Mouse (Mus musculus) heart, embryonic 15.5 days (tissue): ENCODE results near the gene Rasgrp2. TPM values are rescaled to one million over a fixed set of nuclear protein-coding genes. Genes with fewer than 3 reads are reported as not detected.

Source experiments
- ATAC-seq: fragments of 200-750 bp; cut with Nextera tagmentation; replicated peaks from 2 replicates; pipeline ENCODE4 v1.8.0; 2017; ENCODE audit warnings: low read depth, moderate TSS enrichment; ENCODE audit not compliant: insufficient number of reproducible peaks, insufficient read depth, low FRiP score
- H3K27ac ChIP-seq: fragments of 300-500 bp; sonication (generic); 2 replicates; pipeline ENCODE4 v1.5.1; 2015; ENCODE audit warnings: mild to moderate bottlenecking, inconsistent platforms
- H3K27me3 ChIP-seq: fragments of 300-500 bp; sonication (generic); 2 replicates; pipeline ENCODE4 v1.6.1; 2015; ENCODE audit warnings: inconsistent platforms
- H3K36me3 ChIP-seq: fragments of 300-500 bp; sonication (generic); 2 replicates; pipeline ENCODE4 v1.6.1; 2015; ENCODE audit warnings: mild to moderate bottlenecking, inconsistent platforms
- H3K4me1 ChIP-seq: fragments of 300-500 bp; sonication (generic); replicated peaks from 2 replicates; pipeline ENCODE4 v1.6.1; 2015; ENCODE audit warnings: inconsistent platforms
- H3K4me2 ChIP-seq: fragments of 300-500 bp; sonication (generic); 2 replicates; pipeline ENCODE4 v1.6.1; 2015; ENCODE audit warnings: inconsistent platforms, mild to moderate bottlenecking, moderate library complexity
- H3K4me3 ChIP-seq: fragments of 300-500 bp; sonication (generic); 2 replicates; pipeline ENCODE4 v1.5.1; 2015; ENCODE audit warnings: mild to moderate bottlenecking, inconsistent platforms
- H3K9ac ChIP-seq: fragments of 300-500 bp; sonication (generic); 2 replicates; pipeline ENCODE4 v1.6.1; 2015; ENCODE audit warnings: mild to moderate bottlenecking, inconsistent platforms
- H3K9me3 ChIP-seq: fragments of 300-500 bp; sonication (generic); replicated peaks from 2 replicates; pipeline ENCODE4 v1.6.1; 2016; ENCODE audit warnings: inconsistent platforms
- WGBS: fragments of 180-500 bp; shearing (Covaris S2); methylation state at CpG from one replicate; pipeline ENCODE4 v1.1.7; 2015; ENCODE audit warnings: mixed read lengths; 5-methylcytosine and 5-hydroxymethylcytosine counted together
- polyA plus RNA-seq: library from polyadenylated mRNA; unstranded; fragments of >200 nt; fragmentation: Nextera tagmentation; extraction: Ambion mirVana; gene quantifications from 2 replicates; pipeline ENCODE4 v1.2.1, GENCODE M21; 2015

Rasgrp2 gene
- polyA plus RNA-seq, 1 experiment from 2014 or later = 54.8 TPM

DNA sequence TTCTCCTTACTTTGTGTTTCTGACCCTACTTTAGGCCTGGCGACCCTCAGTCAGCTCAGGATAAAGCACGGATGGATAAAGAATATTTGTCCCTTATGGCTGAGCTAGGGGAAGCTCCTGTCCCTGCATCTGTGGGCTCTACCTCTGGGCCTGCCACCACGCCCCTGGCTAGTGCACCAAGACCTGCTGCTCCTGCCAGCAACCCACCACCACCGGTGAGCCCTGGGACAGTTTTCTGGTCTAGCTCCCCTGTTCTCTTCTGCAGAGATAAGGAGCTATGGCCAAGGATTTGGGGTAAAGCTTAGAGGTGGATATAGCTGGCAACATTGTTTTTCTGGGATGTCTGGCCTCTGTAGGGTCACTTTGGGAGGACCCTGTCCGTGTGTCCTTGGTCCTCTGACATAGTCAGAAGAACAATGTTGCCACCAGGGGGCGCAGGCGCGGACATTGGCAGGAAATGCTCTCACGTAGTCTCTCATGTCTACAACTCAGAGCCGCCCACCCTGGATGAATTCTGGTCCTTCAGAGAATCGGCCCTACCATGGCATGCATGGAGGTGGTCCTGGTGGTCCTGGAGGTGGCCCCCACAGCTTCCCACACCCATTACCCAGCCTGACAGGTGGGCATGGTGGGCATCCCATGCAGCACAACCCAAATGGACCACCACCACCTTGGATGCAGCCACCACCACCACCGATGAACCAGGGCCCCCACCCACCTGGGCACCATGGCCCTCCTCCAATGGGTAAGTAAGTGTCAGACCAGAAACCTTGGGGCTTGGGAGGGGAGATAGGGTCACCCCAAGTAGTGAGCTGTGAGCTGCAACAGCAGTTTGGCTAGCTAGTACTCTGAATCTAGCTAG is 25.4 kb upstream of the Rasgrp2 start:
- Histone ChIP-seq H3K9me3 (no peaks in the 10 kb centered on the region), H3K27ac (peak overlapping the region; percentile 31), H3K4me1 (peaks cover 32% of the 10 kb centered on the region), H3K4me2 (no peak overlapping the region), H3K9ac (no peak overlapping the region), H3K4me3 (no peak overlapping the region), H3K36me3 (peaks cover 98% of the 10 kb centered on the region), H3K27me3 (no peaks in the 10 kb centered on the region)
- 60% methylated on average over 12 of the region's 12 CpGs for WGBS
- ATAC-seq = 0 out of 2 replicates have a peak, but pooled peaks have one; percentile 20

DNA sequence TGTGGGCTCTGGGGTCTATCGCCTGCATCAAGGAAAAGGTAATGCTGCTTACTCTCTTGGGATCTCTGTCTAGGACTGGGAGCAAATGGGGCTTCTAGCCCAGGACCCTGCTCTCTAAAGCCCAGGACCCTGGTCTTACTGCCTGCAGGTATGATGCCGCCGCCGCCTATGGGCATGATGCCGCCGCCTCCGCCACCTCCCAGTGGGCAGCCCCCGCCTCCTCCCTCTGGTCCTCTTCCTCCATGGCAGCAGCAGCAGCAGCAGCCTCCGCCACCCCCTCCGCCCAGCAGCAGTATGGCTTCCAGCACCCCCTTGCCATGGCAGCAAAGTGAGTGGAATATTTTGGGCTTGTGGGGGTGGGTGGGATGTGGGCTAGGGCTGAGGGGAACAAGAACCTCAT is 24.6 kb upstream of the Rasgrp2 start:
- Histone ChIP-seq H3K9me3 (no peaks in the 10 kb centered on the region), H3K4me1 (peaks cover 32% of the 10 kb centered on the region), H3K9ac (no peak overlapping the region), H3K27ac (no peak overlapping the region), H3K4me2 (no peak overlapping the region), H3K4me3 (no peak overlapping the region), H3K36me3 (peaks cover 96% of the 10 kb centered on the region), H3K27me3 (no peaks in the 10 kb centered on the region)
- 94% methylated on average over 10 of the region's 10 CpGs for WGBS
- no peak for ATAC-seq

DNA sequence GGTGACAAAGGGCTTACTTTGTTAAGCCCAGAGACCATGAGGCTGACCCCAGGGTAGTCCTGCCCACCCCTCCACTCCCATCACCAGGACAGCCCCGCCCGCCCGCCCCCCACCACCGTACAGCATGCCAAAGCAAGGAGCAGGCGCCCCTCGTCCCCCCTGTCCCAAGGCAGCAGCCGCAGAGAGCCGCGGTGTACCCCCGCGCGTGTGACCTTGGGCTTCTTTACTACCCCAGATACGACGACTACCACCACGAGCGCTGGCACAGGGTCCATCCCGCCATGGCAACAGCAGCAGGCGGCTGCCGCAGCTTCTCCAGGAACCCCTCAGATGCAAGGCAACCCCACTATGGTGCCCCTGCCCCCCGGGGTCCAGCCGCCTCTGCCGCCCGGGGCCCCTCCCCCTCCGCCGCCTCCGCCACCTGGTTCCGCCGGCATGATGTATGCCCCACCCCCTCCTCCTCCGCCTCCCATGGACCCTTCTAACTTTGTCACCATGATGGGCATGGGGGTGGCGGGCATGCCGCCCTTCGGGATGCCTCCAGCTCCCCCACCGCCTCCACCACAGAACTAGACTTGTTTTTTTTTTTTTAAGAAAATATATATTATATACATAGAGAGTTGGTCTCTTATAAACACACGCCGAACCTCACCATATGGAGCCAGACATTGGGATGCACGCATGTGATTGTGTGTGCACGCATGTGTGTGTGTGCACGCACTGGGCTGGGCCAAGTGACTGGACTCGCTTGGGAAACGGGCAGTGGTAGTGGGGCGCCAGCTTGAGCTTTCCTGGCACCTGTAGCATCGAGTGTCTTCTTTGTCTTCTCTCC is 23.5 kb upstream of the Rasgrp2 start:
- ATAC-seq = no peak
- no peak overlapping the region for H3K9ac ChIP-seq
- no peaks in the 10 kb centered on the region for H3K27me3 ChIP-seq
- H3K4me1 ChIP-seq = peaks cover 32% of the 10 kb centered on the region
- no peak overlapping the region for H3K4me3 ChIP-seq
- H3K36me3 ChIP-seq = peaks cover 88% of the 10 kb centered on the region
- no peaks in the 10 kb centered on the region for H3K9me3 ChIP-seq
- H3K4me2 ChIP-seq = no peak overlapping the region
- no peak overlapping the region for H3K27ac ChIP-seq
- WGBS = 90% methylated on average over 40 of the region's 42 CpGs

DNA sequence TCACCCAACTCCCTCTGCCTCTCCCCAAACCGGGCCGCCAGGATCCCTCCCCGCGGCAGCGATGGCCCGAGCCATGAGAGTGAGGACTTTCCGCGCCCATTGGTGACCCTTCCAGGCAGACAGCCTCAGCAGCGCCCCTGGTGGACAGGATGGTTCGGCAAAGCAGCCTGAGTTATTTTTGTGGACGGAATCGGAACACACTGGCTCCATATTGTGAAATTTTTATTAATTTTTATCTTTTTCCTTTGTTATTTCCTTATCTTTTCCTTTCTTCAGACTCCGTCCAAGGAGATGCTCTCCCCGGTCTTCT is 22.9 kb upstream of the Rasgrp2 start:
- Histone ChIP-seq H3K9ac (no peak overlapping the region), H3K4me2 (no peak overlapping the region), H3K36me3 (peaks cover 83% of the 10 kb centered on the region), H3K4me1 (peaks cover 32% of the 10 kb centered on the region), H3K27me3 (no peaks in the 10 kb centered on the region), H3K9me3 (no peaks in the 10 kb centered on the region), H3K4me3 (no peak overlapping the region), H3K27ac (no peak overlapping the region)
- ATAC-seq = no peak
- 75% methylated on average over 14 of the region's 14 CpGs for WGBS

DNA sequence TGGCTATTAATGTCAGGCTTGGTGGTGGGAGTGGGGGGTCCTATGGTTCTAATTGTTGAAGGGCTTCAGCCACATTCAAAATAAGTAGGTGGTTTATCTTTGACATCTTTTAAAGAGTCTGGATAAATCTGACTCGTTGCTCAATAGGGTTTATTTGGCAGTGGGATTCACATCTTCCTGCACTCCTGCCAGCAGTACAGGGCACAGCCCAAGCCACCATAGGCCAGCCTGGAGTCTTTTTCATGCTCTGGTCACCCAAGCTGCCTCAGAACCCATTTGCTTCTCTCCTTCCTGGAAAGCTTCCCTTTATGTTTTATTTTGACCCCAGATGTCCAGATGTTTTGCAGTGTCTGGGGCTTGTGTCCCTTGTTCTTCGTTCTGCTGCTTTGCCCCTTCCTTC is 22.5 kb upstream of the Rasgrp2 start:
- H3K36me3 ChIP-seq = peaks cover 79% of the 10 kb centered on the region
- no peak for ATAC-seq
- H3K4me1 ChIP-seq = peaks cover 32% of the 10 kb centered on the region
- WGBS = 71% methylated on average over 2 of the region's 2 CpGs
- H3K4me2 ChIP-seq = no peak overlapping the region
- H3K9me3 ChIP-seq = no peaks in the 10 kb centered on the region
- 0 out of 2 replicates have a peak overlapping the region, but pooled peaks have one; percentile 8 for H3K27ac ChIP-seq
- H3K9ac ChIP-seq = no peak overlapping the region
- H3K4me3 ChIP-seq = no peak overlapping the region
- H3K27me3 ChIP-seq = no peaks in the 10 kb centered on the region

DNA sequence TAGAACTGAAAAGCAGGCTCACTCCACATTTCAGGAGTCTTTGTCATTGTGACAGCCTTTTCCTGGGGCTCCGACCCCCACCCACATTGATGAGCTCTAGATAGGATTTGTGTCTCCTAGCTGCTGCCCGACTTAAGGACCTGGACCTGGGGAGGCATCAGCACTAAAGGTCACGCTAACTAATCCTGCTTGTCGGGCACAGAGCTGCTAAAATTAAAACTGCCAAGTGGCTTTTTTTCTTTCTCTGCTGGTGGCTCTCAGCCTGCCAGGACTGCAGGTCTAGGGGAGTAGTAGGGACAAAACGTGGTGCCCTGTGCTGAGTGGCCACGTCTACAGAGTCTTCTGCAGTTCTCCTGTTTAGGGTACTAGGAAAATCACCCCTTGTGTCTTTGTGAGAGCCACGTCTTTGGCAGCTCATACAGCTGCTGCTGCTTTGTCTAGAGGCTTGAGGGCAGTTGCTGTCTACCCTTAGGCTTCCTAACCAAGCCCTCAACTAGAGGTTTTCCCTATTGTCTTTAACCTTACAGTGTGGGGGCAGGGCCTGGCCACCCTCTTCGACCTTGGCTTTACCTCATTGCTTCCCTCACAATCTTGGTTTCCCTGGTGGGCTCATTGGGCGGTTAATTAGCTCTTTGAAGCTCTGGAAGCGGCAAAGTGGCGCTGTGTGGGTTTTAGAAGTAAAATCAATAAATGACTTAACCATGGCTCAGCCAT is 21.7 kb upstream of the Rasgrp2 start:
- Histone ChIP-seq H3K4me2 (no peak overlapping the region), H3K9ac (0 out of 2 replicates have a peak overlapping the region, but pooled peaks have one; percentile 13), H3K4me1 (peaks cover 36% of the 10 kb centered on the region), H3K9me3 (no peaks in the 10 kb centered on the region), H3K27me3 (no peaks in the 10 kb centered on the region), H3K4me3 (no peak overlapping the region), H3K27ac (peak overlapping the region; percentile 75), H3K36me3 (peaks cover 70% of the 10 kb centered on the region)
- WGBS = 64% methylated on average over 11 of the region's 11 CpGs
- ATAC-seq = no peak

DNA sequence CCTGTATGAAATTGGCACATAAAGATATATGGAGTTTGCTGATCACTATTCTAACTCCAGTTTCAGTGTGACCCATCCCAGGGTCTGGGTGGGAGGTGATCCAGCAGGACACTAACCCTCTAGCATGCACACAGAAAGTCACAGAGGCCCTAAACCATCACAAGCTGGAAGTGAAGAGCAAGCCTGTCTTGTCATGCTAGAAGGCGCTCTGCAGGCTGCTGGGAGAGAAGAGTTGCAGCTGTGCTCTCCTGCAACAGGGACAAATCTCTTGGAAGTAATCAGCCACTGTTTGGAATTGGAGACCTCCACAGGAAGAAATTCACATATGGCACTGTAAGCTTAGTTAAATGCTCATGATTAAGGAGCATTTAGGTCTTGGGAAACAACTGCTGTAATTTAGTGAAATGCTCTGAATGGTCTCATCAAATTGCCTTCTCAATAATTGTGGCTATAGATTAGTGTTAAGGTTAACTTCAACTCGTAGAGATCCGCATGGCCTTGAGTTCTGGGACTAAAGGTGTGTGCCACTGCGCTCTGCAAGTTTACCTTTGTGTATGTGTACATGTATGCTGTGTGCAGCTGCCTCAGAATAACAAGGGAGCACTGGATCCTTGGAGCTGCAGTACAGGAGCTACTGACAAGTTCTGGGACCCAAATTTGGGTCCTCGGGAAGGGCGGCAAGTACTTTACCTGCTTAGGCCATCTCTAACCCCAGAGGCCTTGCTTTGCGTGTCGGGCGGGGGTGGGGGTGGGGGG is 18.6 kb upstream of the Rasgrp2 start:
- no peak overlapping the region for H3K27ac ChIP-seq
- peaks cover 55% of the 10 kb centered on the region for H3K4me1 ChIP-seq
- ATAC-seq = no peak
- 86% methylated on average over 9 of the region's 9 CpGs for WGBS
- H3K27me3 ChIP-seq = no peaks in the 10 kb centered on the region
- H3K4me3 ChIP-seq = no peak overlapping the region
- H3K36me3 ChIP-seq = peaks cover 40% of the 10 kb centered on the region
- no peaks in the 10 kb centered on the region for H3K9me3 ChIP-seq
- no peak overlapping the region for H3K9ac ChIP-seq
- no peak overlapping the region for H3K4me2 ChIP-seq

DNA sequence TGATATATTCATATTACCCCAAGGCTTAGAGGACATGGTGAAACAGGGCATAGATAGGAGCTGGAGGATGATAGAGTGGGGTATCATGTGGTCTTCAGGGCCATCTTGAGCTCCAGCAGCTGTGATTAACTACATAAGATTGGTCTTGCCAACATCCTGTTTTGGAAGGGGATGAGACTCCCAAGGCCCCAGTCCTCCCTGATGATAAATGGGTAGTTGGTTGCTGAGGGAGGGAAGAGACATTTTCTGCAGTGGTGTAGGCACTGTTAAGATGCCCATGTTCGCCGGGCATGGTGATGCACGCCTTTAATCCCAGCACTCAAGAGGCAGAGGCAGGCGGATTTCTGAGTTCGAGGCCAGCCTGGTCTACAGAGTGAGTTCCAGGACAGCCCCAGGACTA is 17.9 kb upstream of the Rasgrp2 start:
- H3K27me3 ChIP-seq = no peaks in the 10 kb centered on the region
- 96% methylated on average over 5 of the region's 5 CpGs for WGBS
- peaks cover 33% of the 10 kb centered on the region for H3K36me3 ChIP-seq
- no peak overlapping the region for H3K27ac ChIP-seq
- H3K9me3 ChIP-seq = no peaks in the 10 kb centered on the region
- no peak overlapping the region for H3K9ac ChIP-seq
- no peak for ATAC-seq
- H3K4me3 ChIP-seq = no peak overlapping the region
- peaks cover 58% of the 10 kb centered on the region for H3K4me1 ChIP-seq
- no peak overlapping the region for H3K4me2 ChIP-seq

DNA sequence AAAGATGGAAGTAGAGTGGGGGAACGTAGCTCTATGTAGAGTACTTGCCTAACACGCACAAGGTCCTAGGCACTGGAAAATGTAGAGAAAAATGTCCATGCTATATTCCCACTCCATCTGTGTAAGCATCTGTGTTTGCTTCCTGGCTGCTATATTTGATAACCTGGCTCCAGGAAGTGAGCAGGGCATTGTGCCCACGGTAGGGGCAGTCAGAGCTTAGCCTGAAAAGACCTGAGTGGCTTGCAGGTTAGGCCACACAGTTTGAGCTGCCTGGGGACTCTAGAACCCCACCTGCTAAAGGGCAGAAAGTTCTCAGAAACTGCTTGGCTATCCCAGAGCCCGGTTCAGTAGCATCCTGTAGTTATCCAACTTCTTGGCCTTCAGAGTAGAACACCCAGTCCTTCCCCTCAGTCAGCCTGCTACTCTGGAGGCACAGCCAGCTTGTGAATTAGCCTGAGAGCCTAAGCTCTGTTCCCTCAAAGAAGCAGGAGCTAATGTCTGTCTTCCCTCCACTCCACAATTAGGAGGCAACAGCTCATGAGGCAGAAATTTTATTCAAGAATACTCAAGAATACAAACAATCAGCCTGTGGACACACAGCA is 16.7 kb upstream of the Rasgrp2 start:
- H3K4me1 ChIP-seq = peaks cover 58% of the 10 kb centered on the region
- WGBS = 72% methylated on average over 4 of the region's 4 CpGs
- no peaks in the 10 kb centered on the region for H3K9me3 ChIP-seq
- H3K36me3 ChIP-seq = peaks cover 30% of the 10 kb centered on the region
- no peak overlapping the region for H3K9ac ChIP-seq
- no peak overlapping the region for H3K4me2 ChIP-seq
- H3K27me3 ChIP-seq = no peaks in the 10 kb centered on the region
- peak overlapping the region; percentile 85; the same call in 1 of the 2 replicates for H3K27ac ChIP-seq
- no peak overlapping the region for H3K4me3 ChIP-seq
- ATAC-seq = no peak

DNA sequence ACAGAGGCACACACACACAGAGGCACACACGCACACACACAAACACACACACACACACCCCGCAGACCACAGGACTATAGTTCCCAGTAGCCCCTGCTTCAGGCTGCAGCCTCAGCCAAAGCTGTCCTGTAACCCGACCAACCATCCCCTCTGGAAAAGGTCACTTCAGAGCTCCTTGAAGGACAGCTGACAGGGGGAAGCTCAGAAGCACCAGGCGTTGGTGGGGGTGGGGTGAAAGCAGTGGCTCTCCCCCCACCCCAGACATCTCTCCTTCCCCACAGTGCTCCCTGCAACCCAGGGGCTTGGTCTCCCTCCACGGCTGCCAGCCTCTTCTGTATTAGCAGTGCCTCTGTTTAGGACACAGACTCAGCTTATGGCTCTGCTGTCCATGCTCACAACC is 15.7 kb upstream of the Rasgrp2 start:
- H3K4me3 ChIP-seq = no peak overlapping the region
- no peaks in the 10 kb centered on the region for H3K9me3 ChIP-seq
- ATAC-seq = no peak
- peak overlapping the region; percentile 85 for H3K27ac ChIP-seq
- H3K36me3 ChIP-seq = peaks cover 20% of the 10 kb centered on the region
- 21% methylated on average over 5 of the region's 5 CpGs for WGBS
- H3K4me2 ChIP-seq = peak overlapping the region; percentile 67; the same call in 1 of the 2 replicates
- no peak overlapping the region; the same call in 1 of the 2 replicates for H3K9ac ChIP-seq
- H3K27me3 ChIP-seq = no peaks in the 10 kb centered on the region
- peaks cover 52% of the 10 kb centered on the region for H3K4me1 ChIP-seq
